Mouse (Mus musculus) stomach, postnatal 0 days (tissue): ENCODE data around the gene Robo2.

Source experiments
- CTCF ChIP-seq: IDR thresholded peaks from 2 replicates; pipeline ENCODE4 v1.5.1; 2016; ENCODE audit warnings: antibody characterized with exemption, low read depth, mild to moderate bottlenecking, moderate library complexity
- EP300 ChIP-seq: optimal IDR thresholded peaks from 2 replicates; pipeline ENCODE3; 2016; ENCODE audit warnings: antibody characterized with exemption

DNA sequence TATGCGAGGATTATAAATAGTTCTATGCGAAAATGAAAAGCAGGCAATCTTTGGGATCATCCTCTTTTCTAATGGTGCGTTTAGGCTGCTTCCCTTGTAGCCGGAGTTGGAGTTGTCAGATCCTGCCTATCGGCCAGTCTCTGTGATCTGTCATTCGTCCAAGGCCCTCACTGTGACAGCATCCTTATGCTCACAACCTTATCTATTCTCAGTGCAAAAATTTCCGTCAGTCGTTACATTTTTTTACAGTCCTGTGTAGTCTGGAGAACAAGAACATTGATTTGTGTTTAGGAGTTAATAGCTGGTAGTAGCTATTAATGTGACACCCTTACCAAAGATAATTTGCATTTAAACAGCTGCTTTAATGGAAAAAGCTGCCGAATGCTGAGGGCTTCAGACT lies 547.0 kb downstream of the Robo2 start:
- TF ChIP-seq EP300 (no peak), CTCF (no peak)
